Mouse (Mus musculus): Measurements from ENCODE around the gene Vstm2a.

DNA sequence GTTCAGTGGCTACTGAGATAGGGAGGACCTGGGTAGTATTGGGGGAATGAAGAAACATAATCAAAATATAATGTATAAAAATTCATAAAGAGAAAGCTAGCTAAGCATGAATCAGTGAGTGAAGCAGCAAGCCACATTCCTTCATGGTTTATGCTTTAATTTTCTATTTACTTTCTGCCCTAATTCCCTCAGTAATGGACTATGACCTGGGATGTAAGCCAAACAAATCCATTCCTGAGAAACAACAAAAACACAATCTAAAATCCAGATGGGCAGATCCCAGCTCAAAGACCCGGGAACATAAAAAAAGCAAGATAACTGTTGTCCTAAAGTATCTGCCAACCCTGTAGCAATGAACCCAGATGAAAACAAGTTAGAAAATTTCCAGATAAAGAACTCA is 39.0 kb downstream of the Vstm2a start:
- TF ChIP-seq CTCF (conservative IDR thresholded peaks at IDR 0.05 in 1 of 2, IDR thresholded peaks at IDR 0.05 in 1 of 2; ENCODE audit: low read depth in 2 of 2, low read length in 2 of 2) (no peak), NRF1 (IDR thresholded peaks at IDR 0.05; ENCODE audit: low read depth, low read length) (no peak), EP300 (IDR thresholded peaks at IDR 0.05; ENCODE audit: low read length) (no peak), MAX (IDR thresholded peaks at IDR 0.05; ENCODE audit: low read length) (no peak), POLR2A (IDR thresholded peaks at IDR 0.05; ENCODE audit: low read depth, low read length) (no peak)
